Mouse (Mus musculus): ENCODE measurements at regions not wholly inside any gene's neighbourhood (a gene's known extent, or its start where the extent isn't known, plus 50 kb on each side); places are given as distances from the start of the nearest gene placed in this dataset.
A peak's percentile ranks its signal among the peaks of the same experiment; 100 is the strongest.

DNA sequence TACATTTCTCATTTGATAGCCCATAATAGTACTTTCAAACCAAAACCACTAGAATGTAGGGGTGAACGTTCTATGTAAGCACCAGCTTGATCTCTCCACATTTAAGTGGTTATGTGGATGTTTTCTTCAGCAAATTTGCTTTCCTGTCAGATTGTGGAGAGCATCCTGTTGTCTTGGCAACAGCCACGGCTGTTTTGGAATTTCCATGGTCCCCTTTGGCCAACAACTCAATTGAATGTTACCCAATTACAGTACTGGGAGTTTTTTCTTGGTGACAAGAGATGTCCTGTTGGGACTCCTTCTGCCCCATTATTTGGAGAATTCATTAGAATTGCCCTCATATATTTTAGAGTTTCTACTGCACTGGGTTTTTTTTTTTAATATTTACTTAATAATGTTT, 503.2 kb downstream of the Ndufa4 start:
- no peaks in the 10 kb centered on the region for H3K4me1 ChIP-seq (ENCODE audit: control insufficient read depth, insufficient read depth, low read length)
- no peak for TF ChIP-seq CTCF (IDR thresholded peaks at IDR 0.05; ENCODE audit: extremely low read depth, insufficient read depth, low read length)
- TF ChIP-seq POLR2A (IDR thresholded peaks at IDR 0.05; ENCODE audit: extremely low read depth, insufficient read depth, low read length), result no peak
- H3K27ac ChIP-seq (ENCODE audit: insufficient read depth, low read length), result no peak overlapping the region
- H3K4me3 ChIP-seq (ENCODE audit: insufficient read depth, low read length), result no peak overlapping the region

DNA sequence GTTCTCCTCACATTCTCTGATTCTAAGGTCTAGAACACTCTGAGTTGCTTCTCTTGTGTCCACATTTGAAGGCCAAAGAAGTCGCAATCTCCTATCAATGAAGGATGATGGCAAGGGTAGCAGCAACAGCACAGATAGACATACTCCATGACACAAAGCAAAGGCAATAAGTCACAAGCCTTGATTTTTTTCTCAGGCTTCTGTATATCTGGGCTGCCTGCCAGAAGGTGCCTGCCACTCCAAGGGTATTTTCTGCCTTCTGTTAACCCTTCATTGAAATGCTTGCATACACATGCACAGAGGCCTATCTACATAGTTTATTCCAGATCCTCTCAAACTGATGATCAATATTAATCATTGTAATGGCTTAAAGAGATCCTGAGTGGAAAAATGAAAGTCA, 548.2 kb downstream of the Ndufa4 start:
- Histone ChIP-seq H3K27ac (ENCODE audit: insufficient read depth, low read length) (no peak overlapping the region), H3K4me1 (ENCODE audit: control insufficient read depth, insufficient read depth, low read length) (no peaks in the 10 kb centered on the region), H3K4me3 (ENCODE audit: insufficient read depth, low read length) (no peak overlapping the region)
- no peak for TF ChIP-seq CTCF (IDR thresholded peaks at IDR 0.05; ENCODE audit: extremely low read depth, insufficient read depth, low read length)
- no peak for TF ChIP-seq POLR2A (IDR thresholded peaks at IDR 0.05; ENCODE audit: extremely low read depth, insufficient read depth, low read length)

DNA sequence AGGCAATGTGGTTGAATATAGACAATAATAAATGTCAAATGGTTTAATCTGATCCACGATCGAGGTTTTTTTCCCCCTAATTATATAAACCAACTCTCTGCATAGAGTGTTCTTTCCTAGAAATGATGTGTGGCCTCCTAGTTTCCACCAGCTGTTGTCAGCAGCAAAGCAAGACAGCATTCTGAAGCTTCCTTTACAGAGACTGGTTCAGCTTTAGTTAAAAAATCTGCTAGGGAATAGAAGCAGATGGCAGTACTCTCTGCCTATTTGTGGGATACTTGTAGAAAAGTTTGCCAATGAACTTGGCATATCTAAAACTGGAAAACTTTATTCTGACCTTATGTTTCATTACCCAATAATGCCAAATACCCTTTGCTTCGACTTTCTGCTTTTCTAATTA, 553.7 kb downstream of the Ndufa4 start:
- no peak overlapping the region for H3K4me3 ChIP-seq (ENCODE audit: insufficient read depth, low read length)
- TF ChIP-seq CTCF (IDR thresholded peaks at IDR 0.05; ENCODE audit: extremely low read depth, insufficient read depth, low read length), result no peak
- TF ChIP-seq POLR2A (IDR thresholded peaks at IDR 0.05; ENCODE audit: extremely low read depth, insufficient read depth, low read length), result no peak
- no peaks in the 10 kb centered on the region for H3K4me1 ChIP-seq (ENCODE audit: control insufficient read depth, insufficient read depth, low read length)
- no peak overlapping the region for H3K27ac ChIP-seq (ENCODE audit: insufficient read depth, low read length)

DNA sequence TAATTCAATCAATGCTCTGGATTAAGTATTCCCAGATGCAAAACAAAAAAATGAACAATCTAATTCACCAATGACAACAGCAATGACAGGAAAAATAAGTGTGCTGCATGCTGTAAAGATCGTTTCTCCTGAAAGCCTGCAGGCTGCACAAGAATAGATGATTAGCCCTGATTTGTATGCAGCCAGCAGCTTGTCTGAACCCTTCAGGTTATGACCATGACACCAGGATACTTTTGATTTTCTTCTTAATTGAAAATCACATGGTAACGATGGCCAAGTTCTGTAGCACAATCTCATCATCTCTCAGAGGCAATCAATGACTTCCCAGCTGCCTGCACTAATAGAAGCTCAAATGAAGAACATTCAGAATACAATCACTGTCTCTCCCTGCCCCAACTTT, 573.2 kb downstream of the Ndufa4 start:
- no peak for TF ChIP-seq POLR2A (IDR thresholded peaks at IDR 0.05; ENCODE audit: extremely low read depth, insufficient read depth, low read length)
- no peak for TF ChIP-seq CTCF (IDR thresholded peaks at IDR 0.05; ENCODE audit: extremely low read depth, insufficient read depth, low read length)
- Histone ChIP-seq H3K27ac (ENCODE audit: insufficient read depth, low read length) (no peak overlapping the region), H3K4me3 (ENCODE audit: insufficient read depth, low read length) (no peak overlapping the region), H3K4me1 (ENCODE audit: control insufficient read depth, insufficient read depth, low read length) (no peaks in the 10 kb centered on the region)

DNA sequence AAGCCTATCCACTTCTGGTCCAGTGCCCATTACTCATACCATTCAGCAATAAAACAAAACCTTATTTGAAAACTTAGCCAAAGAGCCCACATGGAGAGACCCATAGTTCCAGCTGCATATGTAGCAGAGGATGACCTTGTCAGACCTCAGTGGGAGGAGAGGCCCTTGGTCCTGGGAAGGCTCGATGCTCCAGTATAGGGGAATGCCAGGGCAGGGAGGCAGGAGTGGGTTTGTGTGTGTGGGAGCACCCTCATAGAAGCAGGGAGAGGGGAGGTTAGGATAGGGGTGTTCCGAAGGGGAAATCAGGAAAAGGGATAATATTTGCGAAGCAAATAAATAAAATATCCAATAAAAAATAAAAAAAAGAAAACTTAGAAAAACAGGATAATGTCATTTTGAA, 593.6 kb downstream of the Ndufa4 start:
- no peak for TF ChIP-seq POLR2A (IDR thresholded peaks at IDR 0.05; ENCODE audit: extremely low read depth, insufficient read depth, low read length)
- no peak for TF ChIP-seq CTCF (IDR thresholded peaks at IDR 0.05; ENCODE audit: extremely low read depth, insufficient read depth, low read length)
- H3K27ac ChIP-seq (ENCODE audit: insufficient read depth, low read length), result no peak overlapping the region
- no peak overlapping the region for H3K4me3 ChIP-seq (ENCODE audit: insufficient read depth, low read length)
- no peaks in the 10 kb centered on the region for H3K4me1 ChIP-seq (ENCODE audit: control insufficient read depth, insufficient read depth, low read length)

DNA sequence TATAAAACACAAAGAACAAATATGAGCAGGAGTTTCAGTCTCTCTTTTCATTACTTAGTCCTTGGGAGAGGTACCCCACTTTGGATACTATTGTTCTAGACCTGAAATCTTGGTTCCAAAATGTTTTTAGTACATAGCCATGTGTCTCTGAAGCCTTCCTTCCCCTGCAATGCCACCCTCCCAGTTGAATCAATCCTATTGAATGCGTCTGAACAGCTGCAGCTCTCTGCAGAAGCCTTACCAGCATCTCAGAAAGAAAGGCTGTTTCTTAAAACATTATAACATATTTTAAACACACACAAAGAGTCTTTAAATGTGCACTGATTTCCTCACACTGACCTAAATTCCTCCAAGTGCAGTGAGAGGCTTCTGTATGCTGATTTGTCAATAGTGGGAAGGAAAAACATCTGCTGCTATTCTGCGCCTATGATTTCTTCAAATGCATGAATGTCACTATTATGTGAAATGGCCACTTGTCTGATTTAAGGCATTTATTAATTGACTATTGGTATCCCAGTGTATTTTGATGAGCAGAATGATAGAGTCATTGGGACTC, 601.2 kb downstream of the Ndufa4 start:
- Histone ChIP-seq H3K27ac (ENCODE audit: insufficient read depth, low read length) (no peak overlapping the region), H3K4me3 (ENCODE audit: insufficient read depth, low read length) (no peak overlapping the region)
- TF ChIP-seq POLR2A (IDR thresholded peaks at IDR 0.05; ENCODE audit: extremely low read depth, insufficient read depth, low read length), result no peak
- no peak for TF ChIP-seq CTCF (IDR thresholded peaks at IDR 0.05; ENCODE audit: extremely low read depth, insufficient read depth, low read length)

DNA sequence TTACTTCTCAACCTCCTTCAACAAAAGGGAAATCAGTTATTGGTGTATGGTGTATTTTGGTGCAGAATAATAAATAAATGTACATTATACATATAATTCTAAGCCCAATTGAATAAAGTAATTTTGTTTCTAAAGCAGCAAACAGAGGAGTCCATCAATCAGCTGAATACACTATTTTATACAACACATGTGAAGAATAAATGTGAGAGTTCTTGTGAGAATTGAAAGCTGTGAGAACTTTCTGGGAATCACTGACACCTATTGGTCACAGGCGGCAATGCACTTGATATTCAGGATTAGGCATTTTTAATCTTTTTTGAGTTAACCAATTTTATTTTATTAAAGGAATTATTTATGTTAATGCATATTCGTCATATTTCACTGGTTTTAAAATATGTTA, 623.3 kb downstream of the Ndufa4 start:
- Histone ChIP-seq H3K4me1 (ENCODE audit: control insufficient read depth, insufficient read depth, low read length) (no peaks in the 10 kb centered on the region), H3K4me3 (ENCODE audit: insufficient read depth, low read length) (no peak overlapping the region), H3K27ac (ENCODE audit: insufficient read depth, low read length) (no peak overlapping the region)
- TF ChIP-seq CTCF (IDR thresholded peaks at IDR 0.05; ENCODE audit: extremely low read depth, insufficient read depth, low read length), result peak; percentile 35; the same call in 1 of the 2 replicates
- TF ChIP-seq POLR2A (IDR thresholded peaks at IDR 0.05; ENCODE audit: extremely low read depth, insufficient read depth, low read length), result no peak

More for the DNA sequence above, 601.2 kb downstream of the Ndufa4 start:
- H3K4me1 ChIP-seq (ENCODE audit: control insufficient read depth, insufficient read depth, low read length), result no peaks in the 10 kb centered on the region; the same call in 1 of the 2 replicates

DNA sequence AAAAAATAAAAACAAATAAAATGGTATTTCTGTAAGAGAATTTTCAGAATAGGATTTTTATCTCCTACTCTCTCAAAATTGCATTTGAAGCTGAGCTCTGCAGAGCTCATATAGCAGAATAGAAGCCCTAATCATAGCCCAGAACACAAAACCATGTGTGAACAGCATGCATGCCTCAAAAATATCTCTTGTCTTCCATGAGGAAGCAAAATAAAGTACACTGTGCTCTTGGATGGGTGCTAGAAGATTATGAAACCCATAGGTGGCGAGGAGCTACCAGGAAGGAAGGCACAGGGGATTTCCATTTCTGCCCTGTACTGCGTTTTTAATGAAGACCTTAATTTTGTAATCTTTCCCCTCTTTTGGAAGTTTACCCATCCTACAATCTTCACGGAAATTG, 632.1 kb downstream of the Ndufa4 start:
- H3K4me1 ChIP-seq (ENCODE audit: control insufficient read depth, insufficient read depth, low read length), result no peaks in the 10 kb centered on the region
- H3K4me3 ChIP-seq (ENCODE audit: insufficient read depth, low read length), result no peak overlapping the region
- no peak overlapping the region for H3K27ac ChIP-seq (ENCODE audit: insufficient read depth, low read length)
- TF ChIP-seq POLR2A (IDR thresholded peaks at IDR 0.05; ENCODE audit: extremely low read depth, insufficient read depth, low read length) (no peak), CTCF (IDR thresholded peaks at IDR 0.05; ENCODE audit: extremely low read depth, insufficient read depth, low read length) (no peak)

All from cortical plate, adult 2 months (tissue).